Mouse (Mus musculus): ENCODE data around the gene Rnf114. TPM values are rescaled to one million over a fixed set of nuclear protein-coding genes. Genes with fewer than 3 reads are reported as not detected.

The Rnf114 gene
- polyA plus RNA-seq, 1 experiment from 2014 or later = 65.3 TPM

- Histone ChIP-seq H3K4me3 (replicated peaks) (no peak overlapping the region), H3K27me3 (replicated peaks) (no peaks in the 10 kb centered on the region), H3K9me3 (no peaks in the 10 kb centered on the region), H3K4me1 (replicated peaks) (peaks cover 29% of the 10 kb centered on the region), H3K36me3 (peaks cover 37% of the 10 kb centered on the region), H3K9ac (no peak overlapping the region), H3K27ac (no peak overlapping the region), H3K4me2 (replicated peaks) (no peak overlapping the region)
- WGBS = 97% methylated on average over 4 of the region's 4 CpGs
- ATAC-seq = no peak
These were observed 16.1 kb downstream of the Rnf114 start for GRCm38 (mm10) chr2:167508569-167508968.

- no peak overlapping the region for H3K27ac ChIP-seq
- no peaks in the 10 kb centered on the region for H3K9me3 ChIP-seq
- no peak overlapping the region for H3K4me3 ChIP-seq (replicated peaks)
- peaks cover 13% of the 10 kb centered on the region for H3K4me1 ChIP-seq (replicated peaks)
- H3K9ac ChIP-seq = no peak overlapping the region
- WGBS = 77% methylated on average over 3 of the region's 3 CpGs
- H3K27me3 ChIP-seq (replicated peaks) = no peaks in the 10 kb centered on the region
- 0 out of 2 replicates have a peak, but pooled peaks have one; percentile 24 for ATAC-seq
- peaks cover 54% of the 10 kb centered on the region for H3K36me3 ChIP-seq
- no peak overlapping the region for H3K4me2 ChIP-seq (replicated peaks)
These were observed 18.0 kb downstream of the Rnf114 start for GRCm38 (mm10) chr2:167510485-167510884.

GRCm38 (mm10) chr2:167512365-167512764 lies 19.9 kb downstream of the Rnf114 start:
- Histone ChIP-seq H3K4me2 (replicated peaks) (no peak overlapping the region), H3K9ac (no peak overlapping the region), H3K4me3 (replicated peaks) (no peak overlapping the region), H3K4me1 (replicated peaks) (0 out of 2 replicates have a peak, but pooled peaks cover 2% of the 10 kb centered on the region), H3K27me3 (replicated peaks) (no peaks in the 10 kb centered on the region), H3K27ac (no peak overlapping the region), H3K9me3 (no peaks in the 10 kb centered on the region), H3K36me3 (peaks cover 63% of the 10 kb centered on the region)
- 93% methylated on average over 9 of the region's 9 CpGs for WGBS
- ATAC-seq = no peak

GRCm38 (mm10) chr2:167512970-167513369 lies 20.5 kb downstream of the Rnf114 start:
- Histone ChIP-seq H3K9me3 (no peaks in the 10 kb centered on the region), H3K4me3 (replicated peaks) (no peak overlapping the region), H3K4me2 (replicated peaks) (no peak overlapping the region), H3K27ac (no peak overlapping the region), H3K27me3 (replicated peaks) (no peaks in the 10 kb centered on the region), H3K9ac (no peak overlapping the region), H3K4me1 (replicated peaks) (no peaks in the 10 kb centered on the region), H3K36me3 (peaks cover 67% of the 10 kb centered on the region)
- no peak for ATAC-seq
- WGBS = 92% methylated on average over 5 of the region's 5 CpGs

- Histone ChIP-seq H3K4me3 (replicated peaks) (no peak overlapping the region), H3K4me1 (replicated peaks) (no peaks in the 10 kb centered on the region), H3K27me3 (replicated peaks) (no peaks in the 10 kb centered on the region), H3K36me3 (peaks cover 66% of the 10 kb centered on the region), H3K9ac (no peak overlapping the region), H3K27ac (no peak overlapping the region), H3K4me2 (replicated peaks) (no peak overlapping the region), H3K9me3 (no peaks in the 10 kb centered on the region)
- 96% methylated on average over 4 of the region's 4 CpGs for WGBS
- ATAC-seq = no peak
These were observed 22.2 kb downstream of the Rnf114 start for GRCm38 (mm10) chr2:167514641-167515040.

- H3K4me2 ChIP-seq (replicated peaks) = no peak overlapping the region
- H3K4me3 ChIP-seq (replicated peaks) = no peak overlapping the region
- no peaks in the 10 kb centered on the region for H3K9me3 ChIP-seq
- H3K36me3 ChIP-seq = peaks cover 63% of the 10 kb centered on the region
- no peak overlapping the region for H3K9ac ChIP-seq
- no peaks in the 10 kb centered on the region for H3K27me3 ChIP-seq (replicated peaks)
- no peaks in the 10 kb centered on the region for H3K4me1 ChIP-seq (replicated peaks)
- 86% methylated on average over 5 of the region's 5 CpGs for WGBS
- no peak overlapping the region for H3K27ac ChIP-seq
- ATAC-seq = no peak
These were observed 23.2 kb downstream of the Rnf114 start for GRCm38 (mm10) chr2:167515688-167516087.

- H3K9ac ChIP-seq = no peak overlapping the region
- H3K27ac ChIP-seq = no peak overlapping the region
- H3K4me2 ChIP-seq (replicated peaks) = no peak overlapping the region
- H3K27me3 ChIP-seq (replicated peaks) = no peaks in the 10 kb centered on the region
- no peak overlapping the region for H3K4me3 ChIP-seq (replicated peaks)
- no peak for ATAC-seq
- 74% methylated on average over 5 of the region's 5 CpGs for WGBS
- no peaks in the 10 kb centered on the region for H3K4me1 ChIP-seq (replicated peaks)
- peaks cover 36% of the 10 kb centered on the region for H3K36me3 ChIP-seq
- H3K9me3 ChIP-seq = no peaks in the 10 kb centered on the region
These were observed 27.3 kb downstream of the Rnf114 start for GRCm38 (mm10) chr2:167519606-167520252.

- ATAC-seq = no peak
- WGBS = 19% methylated on average over 5 of the region's 5 CpGs
- H3K27ac ChIP-seq = no peak overlapping the region
These were observed 35.8 kb downstream of the Rnf114 start for GRCm38 (mm10) chr2:167528278-167528677.

GRCm38 (mm10) chr2:167529935-167530513 lies 37.6 kb downstream of the Rnf114 start:
- ATAC-seq = no peak
- Histone ChIP-seq H3K9me3 (no peaks in the 10 kb centered on the region), H3K9ac (no peak overlapping the region), H3K4me3 (replicated peaks) (no peak overlapping the region), H3K27ac (no peak overlapping the region), H3K27me3 (replicated peaks) (no peaks in the 10 kb centered on the region), H3K4me1 (replicated peaks) (no peaks in the 10 kb centered on the region), H3K4me2 (replicated peaks) (no peak overlapping the region), H3K36me3 (no peaks in the 10 kb centered on the region)
- 56% methylated on average over 5 of the region's 5 CpGs for WGBS

More at GRCm38 (mm10) chr2:167528278-167528677, 35.8 kb downstream of the Rnf114 start:
- Histone ChIP-seq H3K36me3 (no peaks in the 10 kb centered on the region), H3K4me2 (replicated peaks) (no peak overlapping the region), H3K9ac (no peak overlapping the region), H3K27me3 (replicated peaks) (no peaks in the 10 kb centered on the region), H3K4me1 (replicated peaks) (no peaks in the 10 kb centered on the region), H3K4me3 (replicated peaks) (no peak overlapping the region), H3K9me3 (no peaks in the 10 kb centered on the region)

- no peak overlapping the region for H3K4me3 ChIP-seq (replicated peaks)
- H3K4me1 ChIP-seq (replicated peaks) = no peaks in the 10 kb centered on the region
- H3K27ac ChIP-seq = no peak overlapping the region
- no peak for ATAC-seq
- H3K9ac ChIP-seq = no peak overlapping the region
- 74% methylated on average over 4 of the region's 4 CpGs for WGBS
- H3K9me3 ChIP-seq = no peaks in the 10 kb centered on the region
- H3K36me3 ChIP-seq = no peaks in the 10 kb centered on the region
- no peaks in the 10 kb centered on the region for H3K27me3 ChIP-seq (replicated peaks)
- H3K4me2 ChIP-seq (replicated peaks) = no peak overlapping the region
These were observed 38.1 kb downstream of the Rnf114 start for GRCm38 (mm10) chr2:167530536-167530935.

GRCm38 (mm10) chr2:167532131-167532530 lies 39.7 kb downstream of the Rnf114 start:
- Histone ChIP-seq H3K4me2 (replicated peaks) (no peak overlapping the region), H3K36me3 (no peaks in the 10 kb centered on the region), H3K27ac (no peak overlapping the region), H3K9me3 (no peaks in the 10 kb centered on the region), H3K27me3 (replicated peaks) (peaks cover 4% of the 10 kb centered on the region), H3K4me1 (replicated peaks) (0 out of 2 replicates have a peak, but pooled peaks cover 5% of the 10 kb centered on the region), H3K4me3 (replicated peaks) (no peak overlapping the region), H3K9ac (no peak overlapping the region)
- WGBS = 20% methylated on average over 13 of the region's 13 CpGs
- no peak for ATAC-seq

- H3K9ac ChIP-seq = no peak overlapping the region
- peaks cover 18% of the 10 kb centered on the region for H3K4me1 ChIP-seq (replicated peaks)
- H3K27me3 ChIP-seq (replicated peaks) = peaks cover 4% of the 10 kb centered on the region
- no peak overlapping the region for H3K4me2 ChIP-seq (replicated peaks)
- ATAC-seq = no peak
- no peaks in the 10 kb centered on the region for H3K9me3 ChIP-seq
- H3K4me3 ChIP-seq (replicated peaks) = no peak overlapping the region
- H3K36me3 ChIP-seq = no peaks in the 10 kb centered on the region
- no peak overlapping the region for H3K27ac ChIP-seq
These were observed 41.4 kb downstream of the Rnf114 start for GRCm38 (mm10) chr2:167533880-167534279.

Data from intestine, embryonic 15.5 days (tissue).